ENCODE assay signal across 9 mouse cellular contexts in the genomic region with DNA sequence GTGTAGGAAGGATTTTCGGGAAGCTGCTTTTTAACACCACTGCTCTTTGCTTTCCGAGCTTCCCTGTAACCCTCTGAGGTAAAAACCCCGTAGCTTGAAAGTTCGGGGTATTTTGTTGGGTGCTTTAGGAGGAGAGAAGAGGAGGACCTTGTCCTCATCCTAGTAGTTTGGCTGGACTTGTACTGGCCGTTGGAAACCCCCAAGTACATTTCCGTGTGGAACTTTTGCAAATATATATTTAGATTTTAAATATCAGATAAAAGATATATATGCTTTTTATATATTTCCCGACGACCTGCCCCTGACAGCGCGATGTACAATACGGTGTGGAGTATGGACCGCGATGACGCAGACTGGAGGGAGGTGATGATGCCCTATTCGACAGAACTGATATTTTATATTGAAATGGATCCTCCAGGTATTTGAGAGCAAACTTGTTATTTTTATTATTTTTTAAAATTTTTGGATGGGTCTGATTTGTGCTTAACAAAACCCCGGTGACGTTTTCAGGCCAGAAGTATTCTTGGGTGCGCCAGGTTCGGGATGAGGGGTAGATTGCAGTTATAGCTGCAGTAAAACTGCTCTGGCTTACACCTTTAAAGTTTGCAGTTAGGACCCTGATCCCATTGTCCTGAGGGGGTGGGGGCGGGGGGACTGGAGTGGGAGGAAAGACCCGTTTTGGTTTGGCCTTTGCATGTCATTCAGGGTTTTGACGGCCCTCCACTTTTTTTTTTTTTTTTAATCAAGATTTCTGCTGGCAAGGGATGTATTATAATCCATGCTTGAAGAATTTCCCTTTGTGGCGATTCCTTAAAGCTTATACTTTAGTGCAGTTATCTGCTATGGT. TPM values are rescaled to one million over a fixed set of nuclear protein-coding genes. Genes with fewer than 3 reads are reported as not detected.
DNase-seq lines count a peak whose midpoint lies in the region; ATAC-seq lines count a peak whose summit lies in the region.
"Had no signal": no experiment of that assay in that cellular context is flagged by ENCODE, and none has a peak within 500 bp of the region (broad histone marks: within the 10 kb centered on the region; RNA-seq: fewer than 3 reads in every experiment).

No protein-coding gene starts in this region.

- H3K9ac ChIP-seq in embryonic facial prominence, embryonic 11.5 days (replicated peaks; ENCODE audit: low read length), result peak overlapping the region; percentile 71
- H3K9ac ChIP-seq in hindbrain, embryonic 11.5 days (ENCODE audit: low read depth, low read length), result peak overlapping the region; percentile 97
- peak overlapping the region; percentile 95 for H3K9ac ChIP-seq in midbrain, embryonic 15.5 days

- intact Hi-C loops in left cerebral cortex, postnatal 4 days (cut with DNase I), result no loop called here

- WGBS in embryonic facial prominence, embryonic 11.5 days, result under 1% methylated on average over 23 of the region's 23 CpGs
- under 1% methylated on average over 23 of the region's 23 CpGs for WGBS in hindbrain, embryonic 11.5 days
- whole genome bisulfite sequencing in midbrain, embryonic 15.5 days, result under 1% methylated on average over 23 of the region's 23 CpGs

- ATAC-seq in embryonic facial prominence, embryonic 11.5 days (replicated peaks; ENCODE audit: insufficient number of reproducible peaks, low FRiP score, low TSS enrichment, low read depth), result no peak
- ATAC-seq in hindbrain, embryonic 11.5 days (ENCODE audit: low FRiP score), result no peak
- ATAC-seq in midbrain, embryonic 15.5 days (replicated peaks), result no peak

- DNase-seq in left cerebral cortex, adult 18-20 months (ENCODE audit: low spot score in 2 of 2), result peak; percentile 12 to 22
- DNase-seq in left cerebral cortex, adult 11 months (ENCODE audit: low spot score), result no peak
- DNase-seq in adrenal gland, postnatal 10 days, result peak; percentile 12
- peak; percentile 57 for DNase-seq in embryonic facial prominence, embryonic 11.5 days (ENCODE audit: low spot score)
- DNase-seq in hindbrain, embryonic 11.5 days (ENCODE audit: low spot score), result peak; percentile 65
- peak; percentile 18 for DNase-seq in left cerebral cortex, postnatal 4 days
- peak; percentile 37 for DNase-seq in thymus, postnatal 4 days

- H3K4me3 ChIP-seq in embryonic facial prominence, embryonic 11.5 days (ENCODE audit: low read depth, low read length), result peak overlapping the region; percentile 45
- peak overlapping the region; percentile 82 for H3K4me3 ChIP-seq in hindbrain, embryonic 11.5 days (ENCODE audit: low read depth, low read length)
- H3K4me3 ChIP-seq in midbrain, embryonic 15.5 days, result peak overlapping the region; percentile 88

- H3K4me2 ChIP-seq in embryonic facial prominence, embryonic 11.5 days (ENCODE audit: low read depth, low read length), result peak overlapping the region; percentile 38
- H3K4me2 ChIP-seq in hindbrain, embryonic 11.5 days (replicated peaks; ENCODE audit: low read depth, low read length), result peak overlapping the region; percentile 50
- peak overlapping the region; percentile 56 for H3K4me2 ChIP-seq in midbrain, embryonic 15.5 days

- peak overlapping the region; percentile 99 for H3K27ac ChIP-seq in embryonic facial prominence, embryonic 11.5 days (replicated peaks; ENCODE audit: low read depth, low read length)
- H3K27ac ChIP-seq in hindbrain, embryonic 11.5 days (ENCODE audit: low read depth, low read length), result peak overlapping the region; percentile 99
- peak overlapping the region; percentile 100 for H3K27ac ChIP-seq in midbrain, embryonic 15.5 days

- no peaks in the 10 kb centered on the region for H3K36me3 ChIP-seq in embryonic facial prominence, embryonic 11.5 days (replicated peaks; ENCODE audit: control insufficient read depth, insufficient read depth, low read depth, low read length)
- H3K36me3 ChIP-seq in hindbrain, embryonic 11.5 days (ENCODE audit: control insufficient read depth, insufficient read depth, low read length), result no peaks in the 10 kb centered on the region
- no peaks in the 10 kb centered on the region for H3K36me3 ChIP-seq in midbrain, embryonic 15.5 days (replicated peaks)

- no peaks in the 10 kb centered on the region for H3K9me3 ChIP-seq in embryonic facial prominence, embryonic 11.5 days (replicated peaks; ENCODE audit: control insufficient read depth, low read length)
- H3K9me3 ChIP-seq in hindbrain, embryonic 11.5 days (ENCODE audit: control insufficient read depth, low read length), result no peaks in the 10 kb centered on the region
- no peaks in the 10 kb centered on the region for H3K9me3 ChIP-seq in midbrain, embryonic 15.5 days

- H3K27me3 ChIP-seq in embryonic facial prominence, embryonic 11.5 days (ENCODE audit: control insufficient read depth, insufficient read depth, low read length), result no peaks in the 10 kb centered on the region
- no peaks in the 10 kb centered on the region for H3K27me3 ChIP-seq in hindbrain, embryonic 11.5 days (ENCODE audit: control insufficient read depth, insufficient read depth, low read length)
- H3K27me3 ChIP-seq in midbrain, embryonic 15.5 days (replicated peaks), result no peaks in the 10 kb centered on the region

- no peaks in the 10 kb centered on the region for H3K4me1 ChIP-seq in embryonic facial prominence, embryonic 11.5 days (ENCODE audit: control insufficient read depth, insufficient read depth, low read length)
- no peaks in the 10 kb centered on the region for H3K4me1 ChIP-seq in hindbrain, embryonic 11.5 days (replicated peaks; ENCODE audit: control insufficient read depth, insufficient read depth, low read length)
- H3K4me1 ChIP-seq in midbrain, embryonic 15.5 days, result peaks cover 18% of the 10 kb centered on the region

RNA-seq across cellular contexts. Expression of a gene that starts 0.8 kb away (rescaled TPM):
- 10 to 100 TPM; 36.2 to 38.8 TPM for total RNA-seq in left cerebral cortex, adult 18-20 months (2021)
- 10 to 100 TPM; 15.6 to 18.9 TPM for total RNA-seq in adrenal gland, postnatal 10 days (2021)
- polyA plus RNA-seq in embryonic facial prominence, embryonic 11.5 days (2014; fragmentation: Nextera tagmentation; extraction: Ambion mirVana), result 49.0 and 50.5 TPM in 2 replicates
- polyA plus RNA-seq in hindbrain, embryonic 11.5 days (2014; fragmentation: Nextera tagmentation; extraction: Ambion mirVana), result 75.9 and 103 TPM in 2 replicates
- total RNA-seq in left cerebral cortex, postnatal 4 days (2021), result 10 to 100 TPM; 32.2 to 32.4 TPM
- 81.1 and 89.7 TPM in 2 replicates for polyA plus RNA-seq in midbrain, embryonic 15.5 days (2015; fragmentation: Nextera tagmentation; extraction: Ambion mirVana)

RNA-seq across cellular contexts. Expression of a gene that starts 49.0 kb away (rescaled TPM):
- total RNA-seq in left cerebral cortex, adult 18-20 months (2021), result 1 to 10 TPM; 2.3 to 5.9 TPM
- not detected for total RNA-seq in adrenal gland, postnatal 10 days (2021)
- polyA plus RNA-seq in embryonic facial prominence, embryonic 11.5 days (2014; fragmentation: Nextera tagmentation; extraction: Ambion mirVana), result not detected in 2 replicates
- not detected in 2 replicates for polyA plus RNA-seq in hindbrain, embryonic 11.5 days (2014; fragmentation: Nextera tagmentation; extraction: Ambion mirVana)
- total RNA-seq in left cerebral cortex, postnatal 4 days (2021), result 1 to 10 TPM; 1.9 to 3.1 TPM
- not detected in 2 replicates for polyA plus RNA-seq in midbrain, embryonic 15.5 days (2015; fragmentation: Nextera tagmentation; extraction: Ambion mirVana)
- total RNA-seq: neutrophil, adult 5-6 weeks had no signal

RNA-seq across cellular contexts. Expression of a gene that starts 49.0 kb away (rescaled TPM):
- total RNA-seq in left cerebral cortex, adult 18-20 months (2021), result not detected
- not detected for total RNA-seq in adrenal gland, postnatal 10 days (2021)
- polyA plus RNA-seq in embryonic facial prominence, embryonic 11.5 days (2014; fragmentation: Nextera tagmentation; extraction: Ambion mirVana), result not detected in 2 replicates
- polyA plus RNA-seq in hindbrain, embryonic 11.5 days (2014; fragmentation: Nextera tagmentation; extraction: Ambion mirVana), result not detected in 2 replicates
- total RNA-seq in left cerebral cortex, postnatal 4 days (2021), result not detected
- not detected in 2 replicates for polyA plus RNA-seq in midbrain, embryonic 15.5 days (2015; fragmentation: Nextera tagmentation; extraction: Ambion mirVana)
- total RNA-seq: neutrophil, adult 5-6 weeks had no signal

RNA-seq across cellular contexts. Expression of a gene that starts 54.8 kb away (rescaled TPM):
- total RNA-seq in left cerebral cortex, adult 18-20 months (2021), result under 1 TPM in 1 of 2 experiments, not detected in 1; 0.33 TPM
- not detected for total RNA-seq in adrenal gland, postnatal 10 days (2021)
- 0.24 TPM in 1 of 2 replicates, not detected in the other for polyA plus RNA-seq in embryonic facial prominence, embryonic 11.5 days (2014; fragmentation: Nextera tagmentation; extraction: Ambion mirVana)
- polyA plus RNA-seq in hindbrain, embryonic 11.5 days (2014; fragmentation: Nextera tagmentation; extraction: Ambion mirVana), result 0.17 TPM in 1 of 2 replicates, not detected in the other
- total RNA-seq in left cerebral cortex, postnatal 4 days (2021), result not detected
- polyA plus RNA-seq in midbrain, embryonic 15.5 days (2015; fragmentation: Nextera tagmentation; extraction: Ambion mirVana), result 0.22 and 0.26 TPM in 2 replicates
